Mouse (Mus musculus) kidney, postnatal 0 days (tissue): ENCODE data around the gene Oas1c. TPM values are rescaled to one million over a fixed set of nuclear protein-coding genes. Genes with fewer than 3 reads are reported as not detected.
"Not testable (repeated sequence)": the region's sequence is repeated elsewhere in the genome, so short reads cannot be mapped to it uniquely, and the experiment has no call there.

Source experiments
- ATAC-seq: fragments of 200-750 bp; cut with Nextera tagmentation; replicated peaks from 2 replicates; pipeline ENCODE4 v1.8.0; 2017; ENCODE audit warnings: low read depth, moderate number of reproducible peaks, moderate TSS enrichment, moderate library complexity; ENCODE audit not compliant: low FRiP score
- DNase-seq: peaks from one replicate; pipeline ENCODE4 v3.0.0-alpha.2; 2016; ENCODE audit warnings: low spot score
- H3K27ac ChIP-seq: fragments of 300-500 bp; sonication (generic); 2 replicates; pipeline ENCODE4 v1.5.1; 2014; ENCODE audit warnings: mild to moderate bottlenecking
- H3K27me3 ChIP-seq: fragments of 300-500 bp; sonication (generic); 2 replicates; pipeline ENCODE4 v1.6.1; 2014; ENCODE audit warnings: low read length, mixed read lengths; ENCODE audit not compliant: insufficient read depth
- H3K36me3 ChIP-seq: fragments of 300-500 bp; sonication (generic); 2 replicates; pipeline ENCODE4 v1.6.1; 2014; ENCODE audit warnings: low read length, mixed read lengths; ENCODE audit not compliant: insufficient read depth
- H3K4me1 ChIP-seq: fragments of 300-500 bp; sonication (generic); replicated peaks from 2 replicates; pipeline ENCODE4 v1.6.1; 2014; ENCODE audit warnings: antibody characterized with exemption, low read length, mixed read lengths; ENCODE audit not compliant: insufficient read depth
- H3K4me2 ChIP-seq: fragments of 300-500 bp; sonication (generic); 2 replicates; pipeline ENCODE4 v1.6.1; 2014; ENCODE audit warnings: mild to moderate bottlenecking, low read length, moderate library complexity, mixed read lengths
- H3K4me3 ChIP-seq: fragments of 300-500 bp; sonication (generic); replicated peaks from 2 replicates; pipeline ENCODE4 v1.5.1; 2014; ENCODE audit warnings: low read depth, low read length
- H3K9ac ChIP-seq: fragments of 300-500 bp; sonication (generic); 2 replicates; pipeline ENCODE4 v1.6.1; 2014; ENCODE audit warnings: low read depth, low read length
- H3K9me3 ChIP-seq: fragments of 300-500 bp; sonication (generic); replicated peaks from 2 replicates; pipeline ENCODE4 v1.6.1; 2016; ENCODE audit warnings: low read length, inconsistent platforms, mixed read lengths
- CTCF ChIP-seq: IDR thresholded peaks from 2 replicates; pipeline ENCODE4 v1.5.1; 2016; ENCODE audit warnings: antibody characterized with exemption, low read depth, mild to moderate bottlenecking, moderate library complexity
- WGBS: fragments of 180-500 bp; shearing (Covaris S2); extraction: QIAGEN DNeasy Blood & Tissue Kit; methylation state at CpG from one replicate; pipeline ENCODE4 v1.1.7; 2014; 5-methylcytosine and 5-hydroxymethylcytosine counted together
- polyA plus RNA-seq: library from polyadenylated mRNA; unstranded; fragments of >200 nt; fragmentation: Nextera tagmentation; extraction: Ambion mirVana; gene quantifications from 2 replicates; pipeline ENCODE4 v1.2.1, GENCODE M21; 2015

The Oas1c gene
- polyA plus RNA-seq, 1 experiment from 2014 or later, result 1.2 TPM

DNA sequence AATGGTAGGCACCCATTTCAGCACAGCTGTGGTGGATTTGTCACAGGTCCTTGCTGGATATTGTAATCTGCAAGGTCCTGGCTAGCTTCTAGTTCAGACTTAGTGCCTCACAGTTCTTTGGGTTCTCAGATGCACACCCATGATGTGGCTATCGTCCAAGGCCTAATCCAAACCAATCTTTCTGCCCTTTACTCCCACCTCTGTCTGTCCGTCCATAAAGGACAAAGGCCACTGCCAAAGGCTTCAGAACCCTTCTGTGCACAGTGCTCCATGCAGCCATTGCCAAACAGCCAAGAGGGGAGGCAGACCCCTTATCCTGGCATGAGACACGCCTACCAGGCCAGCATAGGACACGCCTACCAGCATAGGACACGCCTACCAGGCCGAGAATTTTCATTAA, 3.1 kb downstream of the Oas1c start:
- no peak for ATAC-seq

GRCm38 (mm10) chr5:120806458-120806857, 5.9 kb downstream of the Oas1c start:
- Histone ChIP-seq H3K9ac (no peak overlapping the region), H3K4me2 (no peak overlapping the region), H3K4me3 (no peak overlapping the region), H3K27me3 (no peaks in the 10 kb centered on the region), H3K9me3 (no peaks in the 10 kb centered on the region), H3K27ac (no peak overlapping the region), H3K4me1 (0 out of 2 replicates have a peak, but pooled peaks cover 4% of the 10 kb centered on the region), H3K36me3 (no peaks in the 10 kb centered on the region)
- DNase-seq (peak; percentile 45), ATAC-seq (no peak)
- WGBS, result 87% methylated on average over 1 of the region's 1 CpGs
- TF ChIP-seq CTCF, result peak; percentile 64

More for the DNA sequence above, 3.1 kb downstream of the Oas1c start:
- 0 out of 2 replicates have a peak, but pooled peaks cover 6% of the 10 kb centered on the region for H3K4me1 ChIP-seq
- no peaks in the 10 kb centered on the region for H3K27me3 ChIP-seq
- no peak overlapping the region for H3K27ac ChIP-seq
- H3K9me3 ChIP-seq, result no peaks in the 10 kb centered on the region
- TF ChIP-seq CTCF, result no peak
- DNase-seq, result no peak
- no peak overlapping the region for H3K9ac ChIP-seq
- H3K36me3 ChIP-seq, result no peaks in the 10 kb centered on the region
- WGBS, result 40% methylated on average over 6 of the region's 6 CpGs
- H3K4me2 ChIP-seq, result no peak overlapping the region
- no peak overlapping the region for H3K4me3 ChIP-seq

DNA sequence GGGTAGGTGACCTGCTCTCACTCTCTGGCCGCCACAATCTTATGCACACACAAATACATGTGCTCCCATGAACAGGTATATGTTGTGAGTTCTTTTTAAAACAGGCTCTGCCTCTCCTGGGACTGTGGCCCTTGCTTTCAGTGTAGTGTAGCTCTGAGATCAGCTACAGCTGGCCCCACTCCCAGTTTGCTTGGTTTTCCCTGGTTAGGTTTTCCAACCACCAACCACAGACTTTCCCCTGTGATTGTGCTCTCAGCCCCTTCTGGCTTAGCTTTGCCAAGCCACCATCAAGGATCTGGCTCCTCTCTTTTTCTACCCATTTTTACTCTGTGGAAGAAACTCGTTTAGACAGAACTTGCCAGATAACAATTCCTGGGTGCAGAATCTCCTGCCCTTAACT, 8.7 kb downstream of the Oas1c start:
- no peak for ATAC-seq
- Histone ChIP-seq H3K27ac (no peak overlapping the region), H3K27me3 (no peaks in the 10 kb centered on the region), H3K4me2 (no peak overlapping the region), H3K36me3 (no peaks in the 10 kb centered on the region), H3K9ac (no peak overlapping the region), H3K4me3 (no peak overlapping the region), H3K9me3 (no peaks in the 10 kb centered on the region), H3K4me1 (no peaks in the 10 kb centered on the region)
- no peak for DNase-seq
- WGBS, result 72% methylated on average over 2 of the region's 2 CpGs
- no peak for TF ChIP-seq CTCF

- not testable (repeated sequence) for H3K36me3 ChIP-seq, H3K4me3 ChIP-seq, H3K4me1 ChIP-seq, H3K9me3 ChIP-seq, H3K27ac ChIP-seq, H3K9ac ChIP-seq, H3K27me3 ChIP-seq, ATAC-seq, H3K4me2 ChIP-seq, DNase-seq
- 50% methylated on average over 1 of the region's 2 CpGs for WGBS
Measured at GRCm38 (mm10) chr5:120798943-120799342, 13.4 kb downstream of the Oas1c start.

- ATAC-seq, H3K9me3 ChIP-seq, H3K27ac ChIP-seq, DNase-seq, H3K4me1 ChIP-seq, H3K4me2 ChIP-seq, H3K4me3 ChIP-seq, H3K9ac ChIP-seq, H3K27me3 ChIP-seq, H3K36me3 ChIP-seq: not testable (repeated sequence)
- WGBS, result 73% methylated on average over 5 of the region's 5 CpGs
Measured at GRCm38 (mm10) chr5:120798147-120798546, 14.2 kb downstream of the Oas1c start.

DNA sequence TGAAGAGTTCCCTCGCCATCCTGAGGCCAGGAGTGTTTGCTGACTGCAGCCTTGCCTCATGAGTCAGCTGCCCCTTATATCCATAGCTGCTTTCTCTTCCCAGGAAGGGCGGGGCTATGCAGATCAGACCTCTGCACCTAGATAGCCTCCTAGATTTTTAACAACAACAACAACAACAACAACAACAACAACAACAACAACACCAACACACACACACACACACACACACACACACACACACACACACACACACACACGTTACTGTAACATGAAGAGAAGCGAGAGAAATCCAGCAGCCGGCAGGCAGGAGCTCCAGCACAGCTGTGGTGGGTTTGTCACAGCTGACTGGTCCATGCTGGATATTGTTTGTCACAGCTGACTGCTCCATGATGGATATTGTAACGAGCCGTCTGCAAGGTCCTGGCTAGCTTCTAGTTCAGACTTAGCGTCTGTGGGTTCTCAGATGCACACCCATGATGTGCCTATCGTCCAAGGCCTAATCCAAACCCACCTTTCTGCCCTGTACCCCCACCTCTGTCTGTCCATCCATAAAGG, 16.8 kb downstream of the Oas1c start, which contains the start of gene Oas1e:
Oas1e (minus strand) TSS at position 51 of the 555 bp plus-strand sequence.
- not testable (repeated sequence) for H3K4me3 ChIP-seq, H3K9me3 ChIP-seq, H3K27me3 ChIP-seq, DNase-seq, H3K9ac ChIP-seq, H3K4me2 ChIP-seq, H3K27ac ChIP-seq, H3K36me3 ChIP-seq, H3K4me1 ChIP-seq
- WGBS, result 46% methylated on average over 9 of the region's 9 CpGs
- 0 out of 2 replicates have a peak, but pooled peaks have one; percentile 13 for ATAC-seq

DNA sequence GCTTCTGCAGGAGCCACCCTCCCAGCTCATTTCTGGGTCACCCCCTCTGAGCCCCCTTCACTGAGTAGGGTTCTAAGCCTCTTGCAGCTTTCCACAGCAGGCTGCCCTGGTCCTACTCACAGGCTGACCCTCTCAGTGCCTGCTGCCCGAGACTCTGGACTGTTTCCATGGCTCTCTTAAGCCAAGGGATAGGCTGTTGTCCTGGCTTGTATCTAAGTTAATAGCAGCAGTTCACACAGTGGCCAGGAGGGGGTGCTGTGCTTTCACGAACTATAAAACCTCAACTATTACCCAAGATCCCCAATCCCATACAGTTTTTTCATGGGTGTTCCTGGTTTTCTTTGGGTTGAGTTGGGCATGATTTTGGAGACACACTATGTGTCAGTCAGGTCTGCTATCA, 19.3 kb downstream of the Oas1c start:
- ATAC-seq, result no peak
- Histone ChIP-seq H3K4me2 (no peak overlapping the region), H3K27me3 (no peaks in the 10 kb centered on the region), H3K36me3 (no peaks in the 10 kb centered on the region), H3K9me3 (no peaks in the 10 kb centered on the region), H3K4me3 (no peak overlapping the region), H3K27ac (no peak overlapping the region), H3K9ac (no peak overlapping the region), H3K4me1 (no peaks in the 10 kb centered on the region)
- DNase-seq, result peak; percentile 38
- WGBS, result 25% methylated on average over 2 of the region's 2 CpGs
- peak; percentile 73 for TF ChIP-seq CTCF
